Mouse (Mus musculus) hindbrain, embryonic 16.5 days (tissue): ENCODE measurements around the gene Ccr4. TPM values are rescaled to one million over a fixed set of nuclear protein-coding genes. Genes with fewer than 3 reads are reported as not detected.

ENCODE experiments used
- ATAC-seq: fragments of 200-750 bp; cut with Nextera tagmentation; 2 replicates; pipeline ENCODE4 v1.8.0; 2017; ENCODE audit warnings: moderate TSS enrichment, moderate library complexity
- H3K27ac ChIP-seq: fragments of 300-500 bp; sonication (generic); 2 replicates; pipeline ENCODE4 v1.5.1; 2014; ENCODE audit warnings: low read depth, mild to moderate bottlenecking, control low read depth, low read length, moderate library complexity
- H3K27me3 ChIP-seq: fragments of 300-500 bp; sonication (generic); replicated peaks from 2 replicates; pipeline ENCODE4 v1.6.1; 2014; ENCODE audit warnings: low read length; ENCODE audit not compliant: control insufficient read depth, insufficient read depth
- H3K36me3 ChIP-seq: fragments of 300-500 bp; sonication (generic); 2 replicates; pipeline ENCODE4 v1.6.1; 2014; ENCODE audit warnings: mild to moderate bottlenecking, low read length, moderate library complexity, mixed read lengths; ENCODE audit not compliant: control insufficient read depth, insufficient read depth
- H3K4me1 ChIP-seq: fragments of 300-500 bp; sonication (generic); 2 replicates; pipeline ENCODE4 v1.6.1; 2014; ENCODE audit warnings: low read depth, low read length; ENCODE audit not compliant: control insufficient read depth, insufficient read depth
- H3K4me2 ChIP-seq: fragments of 300-500 bp; sonication (generic); 2 replicates; pipeline ENCODE4 v1.6.1; 2014; ENCODE audit warnings: mild to moderate bottlenecking, low read length, control low read depth, moderate library complexity
- H3K4me3 ChIP-seq: fragments of 300-500 bp; sonication (generic); 2 replicates; pipeline ENCODE4 v1.5.1; 2014; ENCODE audit warnings: mild to moderate bottlenecking, low read length, control low read depth, moderate library complexity
- H3K9ac ChIP-seq: fragments of 300-500 bp; sonication (generic); 2 replicates; pipeline ENCODE4 v1.6.1; 2014; ENCODE audit warnings: low read depth, mild to moderate bottlenecking, control low read depth, low read length, moderate library complexity
- H3K9me3 ChIP-seq: fragments of 300-500 bp; sonication (generic); 2 replicates; pipeline ENCODE4 v1.6.1; 2014; ENCODE audit warnings: mild to moderate bottlenecking, low read length, moderate library complexity; ENCODE audit not compliant: control insufficient read depth
- WGBS: fragments of 180-500 bp; shearing (Covaris S2); extraction: QIAGEN DNeasy Blood & Tissue Kit; methylation state at CpG from one replicate; pipeline ENCODE4 v1.1.7; 2014; 5-methylcytosine and 5-hydroxymethylcytosine counted together
- polyA plus RNA-seq: library from polyadenylated mRNA; unstranded; fragments of >200 nt; fragmentation: Nextera tagmentation; extraction: Ambion mirVana; gene quantifications from 2 replicates; pipeline ENCODE4 v1.2.1, GENCODE M21; 2015

Ccr4 gene
- polyA plus RNA-seq, 1 experiment from 2014 or later: not detected

DNA sequence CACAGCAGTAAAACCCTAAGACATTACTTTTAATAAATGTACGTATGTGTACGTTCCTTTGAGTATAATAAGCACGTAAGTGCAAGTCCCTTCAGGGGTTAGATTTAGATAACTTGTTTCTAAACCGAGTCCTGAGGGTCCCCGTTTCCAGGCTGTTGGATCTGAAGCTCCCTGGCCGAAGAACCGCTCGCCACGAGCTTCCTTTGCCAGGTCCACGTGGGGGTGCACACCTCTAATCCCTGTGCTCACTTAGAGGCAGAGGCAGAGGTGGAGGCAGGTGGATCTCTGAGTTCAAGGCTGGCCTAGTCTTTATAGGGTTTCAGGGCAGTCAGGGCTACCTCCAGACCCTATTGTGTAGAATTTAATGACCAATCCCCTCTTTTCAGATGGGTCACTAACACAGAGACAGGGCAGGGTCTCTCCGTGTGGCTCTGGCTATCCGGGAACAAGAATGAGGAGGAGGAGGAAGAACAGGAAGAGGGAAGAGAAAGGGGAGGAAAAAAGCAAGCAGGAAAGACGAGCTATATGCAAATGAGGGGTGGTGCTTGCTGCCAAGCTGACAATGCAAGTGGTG lies 13.3 kb upstream of the Ccr4 start:
- no peak for ATAC-seq
- H3K4me2 ChIP-seq: no peak overlapping the region
- 79% methylated on average over 13 of the region's 13 CpGs for WGBS
- peaks cover 8% of the 10 kb centered on the region for H3K36me3 ChIP-seq
- H3K27ac ChIP-seq: no peak overlapping the region
- H3K4me1 ChIP-seq: no peaks in the 10 kb centered on the region
- H3K9me3 ChIP-seq: peaks cover 10% of the 10 kb centered on the region
- no peak overlapping the region for H3K9ac ChIP-seq
- H3K4me3 ChIP-seq: no peak overlapping the region
- H3K27me3 ChIP-seq: no peaks in the 10 kb centered on the region

- Histone ChIP-seq H3K4me1 (no peaks in the 10 kb centered on the region), H3K9me3 (peaks cover 15% of the 10 kb centered on the region), H3K4me3 (no peak within 1 kb of the TSS), H3K27me3 (no peaks in the 10 kb centered on the region), H3K27ac (no peak within 1 kb of the TSS), H3K9ac (no peak within 1 kb of the TSS), H3K36me3 (peaks cover 8% of the 10 kb centered on the region), H3K4me2 (no peak within 1 kb of the TSS)
- ATAC-seq: no peak
- 76% methylated on average over 11 of the region's 11 CpGs for WGBS
Observed at GRCm38 (mm10) chr9:114515364-114515763, 10.6 kb upstream of the Ccr4 start, which contains the start of gene C130032M10Rik. Gene C130032M10Rik (plus strand): TSS chr9:114515697.

DNA sequence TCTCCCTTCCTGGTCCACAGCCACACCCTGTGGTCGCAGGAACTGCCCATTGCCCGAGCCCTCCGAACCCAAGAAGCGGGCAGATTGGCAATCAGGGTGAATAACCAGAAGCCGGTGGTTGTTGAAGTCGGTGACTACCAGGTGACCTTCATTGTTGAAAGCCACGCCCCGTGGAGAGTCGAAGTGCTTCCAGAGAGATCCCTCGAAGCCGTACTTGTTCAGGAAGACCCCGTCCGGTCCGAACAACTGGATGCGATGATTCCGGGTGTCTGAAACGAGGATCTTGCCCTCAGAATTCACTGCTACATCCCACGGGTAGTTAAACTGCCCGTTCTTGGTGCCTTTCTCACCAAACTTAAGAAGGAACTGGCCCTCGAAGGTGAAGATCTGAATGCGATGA lies 8.1 kb upstream of the Ccr4 start:
- 96% methylated on average over 21 of the region's 21 CpGs for WGBS
- Histone ChIP-seq H3K27me3 (no peaks in the 10 kb centered on the region), H3K36me3 (peaks cover 8% of the 10 kb centered on the region), H3K4me1 (no peaks in the 10 kb centered on the region), H3K4me2 (no peak overlapping the region), H3K27ac (no peak overlapping the region), H3K9me3 (peaks cover 15% of the 10 kb centered on the region), H3K9ac (no peak overlapping the region), H3K4me3 (no peak overlapping the region)
- no peak for ATAC-seq

GRCm38 (mm10) chr9:114509785-114510184 lies 5.1 kb upstream of the Ccr4 start:
- ATAC-seq: no peak
- Histone ChIP-seq H3K27me3 (no peaks in the 10 kb centered on the region), H3K4me1 (no peaks in the 10 kb centered on the region), H3K9ac (no peak overlapping the region), H3K4me3 (no peak overlapping the region), H3K36me3 (peaks cover 8% of the 10 kb centered on the region), H3K4me2 (no peak overlapping the region), H3K27ac (no peak overlapping the region), H3K9me3 (peaks cover 15% of the 10 kb centered on the region)
- 92% methylated on average over 9 of the region's 9 CpGs for WGBS

DNA sequence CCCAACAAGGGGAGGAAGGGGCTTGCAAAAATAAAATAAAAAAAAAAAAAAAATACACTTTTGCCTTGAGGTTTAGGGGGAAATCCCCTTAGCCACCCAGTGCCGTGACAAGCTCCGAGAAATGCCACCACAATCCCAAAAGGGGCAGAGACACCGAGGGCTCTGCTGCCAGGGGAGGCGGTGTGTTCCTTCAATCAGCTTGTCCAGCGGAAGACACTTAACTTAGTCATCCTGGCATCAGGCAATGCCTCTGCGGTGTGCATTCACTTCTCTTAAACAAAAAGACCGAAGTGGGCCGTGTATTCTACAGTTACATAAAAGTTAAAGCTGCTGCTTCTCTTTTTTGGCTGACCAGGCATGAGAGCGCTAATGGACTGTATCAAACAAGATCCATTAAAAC lies 2.7 kb upstream of the Ccr4 start:
- H3K9ac ChIP-seq: no peak overlapping the region
- no peaks in the 10 kb centered on the region for H3K36me3 ChIP-seq
- H3K4me3 ChIP-seq: no peak overlapping the region
- no peaks in the 10 kb centered on the region for H3K4me1 ChIP-seq
- 85% methylated on average over 9 of the region's 9 CpGs for WGBS
- H3K4me2 ChIP-seq: no peak overlapping the region
- no peaks in the 10 kb centered on the region; the same call in none of the 2 replicates for H3K9me3 ChIP-seq
- ATAC-seq: no peak
- H3K27me3 ChIP-seq: no peaks in the 10 kb centered on the region
- H3K27ac ChIP-seq: no peak overlapping the region

- no peaks in the 10 kb centered on the region for H3K36me3 ChIP-seq
- no peaks in the 10 kb centered on the region for H3K27me3 ChIP-seq
- H3K4me3 ChIP-seq: no peak overlapping the region
- no peak overlapping the region for H3K4me2 ChIP-seq
- WGBS: 78% methylated on average over 4 of the region's 4 CpGs
- H3K27ac ChIP-seq: no peak overlapping the region
- no peaks in the 10 kb centered on the region; the same call in 1 of the 2 replicates for H3K9me3 ChIP-seq
- H3K4me1 ChIP-seq: no peaks in the 10 kb centered on the region
- H3K9ac ChIP-seq: no peak overlapping the region
- no peak for ATAC-seq
Observed at GRCm38 (mm10) chr9:114506564-114506963, 1.8 kb upstream of the Ccr4 start.

DNA sequence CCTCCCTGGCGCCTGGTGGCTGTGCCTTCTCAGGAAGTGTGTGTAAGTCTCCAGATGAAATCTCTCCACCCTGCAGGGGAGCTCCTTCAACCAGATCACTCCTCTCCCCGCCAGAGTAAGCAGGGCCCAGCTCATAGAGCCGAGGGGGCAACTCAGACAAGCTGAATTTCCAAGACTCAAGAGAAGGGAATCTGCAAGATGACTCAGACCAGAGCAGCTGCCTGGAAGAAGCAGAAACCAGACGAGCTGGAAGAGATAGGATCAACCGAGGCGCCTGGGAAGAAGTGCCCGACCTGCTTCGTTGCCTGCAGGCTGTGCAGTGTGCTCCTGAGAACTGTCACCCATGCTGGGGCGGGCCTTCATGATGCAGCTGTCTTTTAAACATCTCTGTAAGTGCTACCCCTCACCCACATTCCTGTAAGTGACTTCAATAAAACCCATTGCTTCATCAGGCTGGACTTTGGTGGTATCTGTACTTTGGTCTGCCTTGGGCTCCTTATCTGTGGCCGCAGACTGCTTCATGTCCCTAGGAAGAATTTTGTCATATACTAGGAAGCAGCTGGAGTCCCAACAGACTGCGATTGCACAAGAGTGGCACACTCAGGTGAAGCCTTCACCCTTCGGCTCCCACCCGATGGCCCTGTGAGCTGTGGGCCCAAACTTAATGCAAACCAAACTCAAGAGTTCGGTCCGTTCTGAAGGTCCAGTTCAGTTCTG lies 1.8 kb downstream of the Ccr4 start:
- H3K4me1 ChIP-seq: peaks cover 3% of the 10 kb centered on the region; the same call in 1 of the 2 replicates
- no peak for ATAC-seq
- H3K27ac ChIP-seq: no peak overlapping the region
- H3K27me3 ChIP-seq: no peaks in the 10 kb centered on the region
- no peak overlapping the region for H3K9ac ChIP-seq
- H3K9me3 ChIP-seq: no peaks in the 10 kb centered on the region
- no peaks in the 10 kb centered on the region for H3K36me3 ChIP-seq
- WGBS: 77% methylated on average over 15 of the region's 15 CpGs
- H3K4me3 ChIP-seq: no peak overlapping the region
- H3K4me2 ChIP-seq: no peak overlapping the region

GRCm38 (mm10) chr9:114501913-114502312 lies 2.8 kb downstream of the Ccr4 start:
- Histone ChIP-seq H3K27me3 (no peaks in the 10 kb centered on the region), H3K4me2 (no peak overlapping the region), H3K9me3 (no peaks in the 10 kb centered on the region), H3K36me3 (no peaks in the 10 kb centered on the region), H3K27ac (no peak overlapping the region), H3K4me1 (peaks cover 3% of the 10 kb centered on the region; the same call in 1 of the 2 replicates), H3K4me3 (no peak overlapping the region), H3K9ac (no peak overlapping the region)
- no peak for ATAC-seq
- 96% methylated on average over 11 of the region's 11 CpGs for whole genome bisulfite sequencing

DNA sequence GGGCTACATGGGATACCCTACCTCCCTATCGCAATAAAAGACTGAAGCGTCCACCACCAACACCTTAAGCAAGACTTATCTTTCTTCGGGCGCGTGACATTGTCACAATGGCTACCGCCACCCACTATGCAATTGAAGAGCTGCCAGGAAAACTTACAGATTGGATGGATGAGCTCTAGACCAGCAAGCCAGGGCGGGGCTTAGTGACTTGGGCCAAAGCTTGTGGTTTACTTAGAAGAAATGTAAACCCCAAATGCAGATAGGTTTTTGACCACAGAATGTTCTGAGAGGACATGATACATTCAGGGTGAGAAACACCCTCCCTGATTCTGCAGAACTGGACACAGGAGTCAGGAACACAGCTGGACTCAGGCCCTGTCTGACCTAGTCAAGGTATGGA lies 3.6 kb downstream of the Ccr4 start:
- no peak overlapping the region for H3K9ac ChIP-seq
- no peaks in the 10 kb centered on the region for H3K36me3 ChIP-seq
- no peaks in the 10 kb centered on the region for H3K9me3 ChIP-seq
- ATAC-seq: no peak
- peaks cover 3% of the 10 kb centered on the region; the same call in 1 of the 2 replicates for H3K4me1 ChIP-seq
- H3K27ac ChIP-seq: no peak overlapping the region
- WGBS: 94% methylated on average over 7 of the region's 7 CpGs
- H3K4me2 ChIP-seq: no peak overlapping the region
- H3K27me3 ChIP-seq: no peaks in the 10 kb centered on the region
- no peak overlapping the region for H3K4me3 ChIP-seq
